Mouse (Mus musculus) splenic B cell, adult 2 months (primary cell): Measurements from ENCODE around the gene Arsa.

ENCODE experiments used
- DNase-seq: peaks from one replicate; pipeline ENCODE4 v3.0.0-alpha.2; 2011; ENCODE audit warnings: low read depth, low spot score
- H3K27me3 ChIP-seq: 2 replicates; pipeline ENCODE4 v1.6.1; 2012; ENCODE audit warnings: mild to moderate bottlenecking, low read length, moderate library complexity, mixed read lengths; ENCODE audit not compliant: control insufficient read depth, poor library complexity, insufficient read depth, severe bottlenecking
- H3K36me3 ChIP-seq: 2 replicates; pipeline ENCODE4 v1.6.1; 2012; ENCODE audit warnings: mild to moderate bottlenecking, low read length, moderate library complexity, mixed read lengths; ENCODE audit not compliant: control insufficient read depth, poor library complexity, insufficient read depth, severe bottlenecking

Arsa gene

GRCm38 (mm10) chr15:89499784-89500220 lies 22.6 kb upstream of the Arsa start:
- Histone ChIP-seq H3K36me3 (no peaks in the 10 kb centered on the region), H3K27me3 (no peaks in the 10 kb centered on the region)
- no peak for DNase-seq

- H3K36me3 ChIP-seq = no peaks in the 10 kb centered on the region
- no peak for DNase-seq
- no peaks in the 10 kb centered on the region for H3K27me3 ChIP-seq
Observed at GRCm38 (mm10) chr15:89498961-89499688, 21.9 kb upstream of the Arsa start, which contains the start of gene Shank3. Gene Shank3 (plus strand): TSS chr15:89499623.

GRCm38 (mm10) chr15:89498049-89498960 lies 21.1 kb upstream of the Arsa start:
- no peaks in the 10 kb centered on the region for H3K27me3 ChIP-seq
- DNase-seq = peak; percentile 27
- H3K36me3 ChIP-seq = no peaks in the 10 kb centered on the region

GRCm38 (mm10) chr15:89497391-89498048 lies 20.3 kb upstream of the Arsa start:
- H3K36me3 ChIP-seq = no peaks in the 10 kb centered on the region
- DNase-seq = no peak
- H3K27me3 ChIP-seq = no peaks in the 10 kb centered on the region

GRCm38 (mm10) chr15:89496841-89497240 lies 19.6 kb upstream of the Arsa start:
- H3K36me3 ChIP-seq = no peaks in the 10 kb centered on the region
- DNase-seq = no peak

GRCm38 (mm10) chr15:89496131-89496530 lies 18.9 kb upstream of the Arsa start:
- Histone ChIP-seq H3K27me3 (no peaks in the 10 kb centered on the region), H3K36me3 (no peaks in the 10 kb centered on the region)
- DNase-seq = no peak

More at GRCm38 (mm10) chr15:89496841-89497240, 19.6 kb upstream of the Arsa start:
- no peaks in the 10 kb centered on the region for H3K27me3 ChIP-seq

GRCm38 (mm10) chr15:89494970-89495369 lies 17.7 kb upstream of the Arsa start:
- Histone ChIP-seq H3K36me3 (no peaks in the 10 kb centered on the region), H3K27me3 (no peaks in the 10 kb centered on the region)
- DNase-seq = no peak

GRCm38 (mm10) chr15:89488611-89489117 lies 11.4 kb upstream of the Arsa start:
- H3K36me3 ChIP-seq = no peaks in the 10 kb centered on the region
- no peak for DNase-seq
- H3K27me3 ChIP-seq = no peaks in the 10 kb centered on the region

GRCm38 (mm10) chr15:89488182-89488581 lies 11.0 kb upstream of the Arsa start:
- Histone ChIP-seq H3K27me3 (no peaks in the 10 kb centered on the region), H3K36me3 (no peaks in the 10 kb centered on the region)
- DNase-seq = no peak

GRCm38 (mm10) chr15:89480584-89480983 lies 3.4 kb upstream of the Arsa start:
- DNase-seq = no peak
- H3K27me3 ChIP-seq = no peaks in the 10 kb centered on the region
- H3K36me3 ChIP-seq = no peaks in the 10 kb centered on the region

GRCm38 (mm10) chr15:89478622-89479021 lies 1.4 kb upstream of the Arsa start:
- no peaks in the 10 kb centered on the region for H3K36me3 ChIP-seq

GRCm38 (mm10) chr15:89477806-89478205 lies 581 bp upstream of the Arsa start:
- Histone ChIP-seq H3K36me3 (no peaks in the 10 kb centered on the region; the same call in 1 of the 2 replicates), H3K27me3 (no peaks in the 10 kb centered on the region)
- DNase-seq = peak; percentile 34

More at GRCm38 (mm10) chr15:89478622-89479021, 1.4 kb upstream of the Arsa start:
- no peaks in the 10 kb centered on the region for H3K27me3 ChIP-seq
- DNase-seq = no peak

- DNase-seq = peak; percentile 50
- Histone ChIP-seq H3K27me3 (no peaks in the 10 kb centered on the region), H3K36me3 (no peaks in the 10 kb centered on the region; the same call in 1 of the 2 replicates)
Observed at GRCm38 (mm10) chr15:89476475-89476815, 780 bp downstream of the Arsa start.

- Histone ChIP-seq H3K36me3 (no peaks in the 10 kb centered on the region; the same call in 1 of the 2 replicates), H3K27me3 (no peaks in the 10 kb centered on the region)
- peak; percentile 91 for DNase-seq
Observed at GRCm38 (mm10) chr15:89475611-89476474, 1.4 kb downstream of the Arsa start.
